Mouse (Mus musculus) granulocyte monocyte progenitor cell, adult 5-6 weeks (primary cell): ENCODE measurements around the gene Cd70. TPM values are rescaled to one million over a fixed set of nuclear protein-coding genes. Genes with fewer than 3 reads are reported as not detected.
"Not testable (repeated sequence)": the region's sequence is repeated elsewhere in the genome, so short reads cannot be mapped to it uniquely, and the experiment has no call there.

ENCODE experiments used
- ATAC-seq: replicated peaks from 2 replicates; pipeline ENCODE4 v1.8.0; 2016; ENCODE audit warnings: mild to moderate bottlenecking, moderate TSS enrichment, inconsistent platforms; ENCODE audit not compliant: poor library complexity, severe bottlenecking
- total RNA-seq, 2 experiments: library from RNA; stranded (forward) in 1 of 2; stranded (reverse) in 1 of 2; fragments of 200-712, 200-1000 nt in 1 of 2; fragments of >200 nt in 1 of 2; fragmentation: Nextera tagmentation in 1 of 2; gene quantifications; 2 replicates each; pipeline ENCODE4 v1.2.3; 2014 to 2017

The Cd70 gene
- total RNA-seq, 2 experiments from 2014 or later, result not detected

GRCm38 (mm10) chr17:57138676-57139075 is 10.9 kb downstream of the Cd70 start:
- ATAC-seq, result no peak

GRCm38 (mm10) chr17:57135635-57136034 is 13.9 kb downstream of the Cd70 start:
- no peak for ATAC-seq

- no peak for ATAC-seq
Observed at GRCm38 (mm10) chr17:57134693-57135092, 14.9 kb downstream of the Cd70 start.

GRCm38 (mm10) chr17:57134021-57134420 is 15.6 kb downstream of the Cd70 start:
- not testable (repeated sequence) for ATAC-seq

GRCm38 (mm10) chr17:57131793-57132192 is 17.8 kb downstream of the Cd70 start:
- no peak for ATAC-seq

- no peak for ATAC-seq
Observed at GRCm38 (mm10) chr17:57125853-57126622, 23.5 kb downstream of the Cd70 start.

- ATAC-seq, result no peak
Observed at GRCm38 (mm10) chr17:57124792-57125191, 24.8 kb downstream of the Cd70 start.

- ATAC-seq, result no peak
Observed at GRCm38 (mm10) chr17:57123192-57124118, 26.1 kb downstream of the Cd70 start.

GRCm38 (mm10) chr17:57121856-57122255 is 27.7 kb downstream of the Cd70 start:
- no peak for ATAC-seq

GRCm38 (mm10) chr17:57118524-57119349 is 30.8 kb downstream of the Cd70 start:
- peak; percentile 69 for ATAC-seq

GRCm38 (mm10) chr17:57116801-57117200 is 32.8 kb downstream of the Cd70 start:
- no peak for ATAC-seq

- peak; percentile 96 for ATAC-seq
Observed at GRCm38 (mm10) chr17:57112768-57113474, 36.7 kb downstream of the Cd70 start.

GRCm38 (mm10) chr17:57110005-57110404 is 39.6 kb downstream of the Cd70 start:
- ATAC-seq, result no peak

GRCm38 (mm10) chr17:57108666-57109171 is 40.9 kb downstream of the Cd70 start:
- ATAC-seq, result no peak

GRCm38 (mm10) chr17:57108040-57108665 is 41.4 kb downstream of the Cd70 start:
- no peak for ATAC-seq

- no peak for ATAC-seq
Observed at GRCm38 (mm10) chr17:57107064-57107463, 42.5 kb downstream of the Cd70 start.

GRCm38 (mm10) chr17:57106035-57106368 is 43.6 kb downstream of the Cd70 start:
- no peak for ATAC-seq

- peak; percentile 45 for ATAC-seq
Observed at GRCm38 (mm10) chr17:57105181-57106034, 44.2 kb downstream of the Cd70 start, which contains the start of gene Tnfsf9. Gene Tnfsf9, plus strand, starts transcription at chr17:57105325.
